Mouse (Mus musculus) fat pad, adult 2 months (tissue): ENCODE results near the gene Rhox6.
"Not testable (repeated sequence)": the region's sequence is repeated elsewhere in the genome, so short reads cannot be mapped to it uniquely, and the experiment has no call there.

ENCODE experiments used
- DNase-seq: peaks from one replicate; pipeline ENCODE4 v3.0.0-alpha.2; 2011; ENCODE audit warnings: low read depth, low spot score; ENCODE audit errors: extremely low read depth

Gene Rhox6

DNA sequence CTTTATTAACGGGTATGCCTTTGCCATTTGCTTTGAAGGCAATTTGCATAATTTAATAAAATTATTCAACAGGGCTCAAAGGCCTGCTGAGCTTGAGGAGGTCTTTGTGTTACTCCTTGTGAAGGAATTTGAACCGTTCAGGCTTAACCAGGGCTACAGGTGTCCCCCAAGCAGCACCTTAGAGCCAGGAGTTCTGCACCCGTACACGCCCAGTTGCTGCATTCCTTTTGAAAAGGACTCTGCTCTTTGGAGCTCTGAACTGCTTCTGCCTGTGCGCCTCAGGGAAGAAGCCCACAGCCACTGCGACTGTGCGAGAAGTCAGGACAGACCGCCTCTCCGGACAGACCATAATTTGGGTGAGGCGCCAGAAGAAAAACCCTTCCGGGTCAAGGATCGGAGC lies at the start of gene Rhox6:
TSS of gene Rhox6 (plus strand) at position 301 of the 400 bp plus-strand sequence.
- not testable (repeated sequence) for DNase-seq

DNA sequence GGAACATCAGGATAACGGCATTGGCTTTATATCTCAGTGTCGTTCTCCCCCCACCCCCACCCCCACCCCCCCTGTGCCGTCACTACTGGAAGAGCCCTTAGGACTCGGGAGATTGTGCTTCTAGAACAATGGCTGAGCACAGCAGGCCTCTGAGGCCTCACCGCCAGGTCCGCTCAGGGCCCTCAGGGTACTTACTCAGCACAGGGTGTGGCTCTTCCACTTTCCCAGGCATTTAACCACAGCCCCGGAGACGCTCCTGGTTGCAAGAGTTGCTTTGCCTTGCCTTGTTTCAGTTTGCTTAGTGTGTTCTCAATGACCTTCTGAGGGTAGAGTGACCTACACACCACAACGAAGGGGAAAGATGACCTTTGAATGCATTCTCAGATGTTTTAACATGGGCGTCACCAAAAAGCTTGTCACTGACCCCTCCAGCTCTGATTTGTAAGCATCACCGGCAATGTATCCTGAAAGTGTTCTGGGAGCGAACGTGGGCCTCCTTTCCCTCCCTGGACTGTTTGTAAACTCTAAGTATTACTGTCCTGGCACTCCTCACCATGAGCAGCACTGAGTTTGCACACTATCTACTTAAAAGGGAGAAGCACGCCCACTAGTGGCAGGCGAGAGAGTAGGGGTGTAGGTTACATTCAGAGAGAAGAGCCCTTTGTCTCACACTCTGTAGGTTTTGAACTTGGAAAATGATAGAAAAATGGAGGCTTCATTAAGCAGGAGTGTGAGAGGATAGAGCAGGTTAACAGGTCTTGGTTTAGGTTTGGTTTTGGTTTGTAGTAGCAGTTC lies 19.2 kb upstream of the Rhox6 start:
- no peak for DNase-seq

DNA sequence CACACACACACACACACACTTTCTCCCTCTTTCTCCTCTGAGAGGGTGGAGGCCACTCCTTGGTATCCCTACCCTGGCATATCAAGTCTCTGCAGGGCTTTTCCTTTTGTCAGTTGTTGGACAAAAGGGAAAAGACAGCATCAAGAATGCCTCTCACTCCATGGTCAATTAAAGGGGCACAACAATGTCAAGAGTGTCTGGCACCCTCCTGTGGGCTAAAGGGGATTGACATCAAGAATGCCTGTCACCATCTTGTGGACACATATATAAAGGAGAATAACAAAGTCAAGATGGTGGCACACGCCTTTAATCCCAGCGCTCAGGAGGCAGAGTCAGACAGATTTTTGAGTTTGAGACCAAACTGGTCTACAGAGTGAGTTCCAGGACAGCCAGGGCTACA lies 17.3 kb upstream of the Rhox6 start:
- DNase-seq = no peak

DNA sequence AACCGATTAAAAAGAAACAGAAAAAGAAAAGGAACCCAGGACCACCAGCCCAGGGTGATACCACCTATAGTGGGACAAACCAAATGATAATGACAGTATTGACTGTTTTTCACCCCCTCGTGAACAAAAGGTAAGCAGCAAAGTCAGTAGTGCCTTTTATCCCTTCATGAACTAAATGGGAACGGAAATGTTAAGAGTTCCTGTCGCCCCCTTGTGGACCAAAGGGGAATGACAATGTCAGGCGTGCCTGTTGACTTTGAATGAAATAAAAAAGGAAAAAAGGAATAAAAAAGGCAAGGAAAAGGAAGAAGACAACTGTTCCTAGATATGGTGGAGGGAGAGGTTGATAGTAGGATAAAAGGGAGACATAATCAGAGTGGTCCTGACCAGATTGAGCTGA lies 15.5 kb upstream of the Rhox6 start:
- DNase-seq = no peak

DNA sequence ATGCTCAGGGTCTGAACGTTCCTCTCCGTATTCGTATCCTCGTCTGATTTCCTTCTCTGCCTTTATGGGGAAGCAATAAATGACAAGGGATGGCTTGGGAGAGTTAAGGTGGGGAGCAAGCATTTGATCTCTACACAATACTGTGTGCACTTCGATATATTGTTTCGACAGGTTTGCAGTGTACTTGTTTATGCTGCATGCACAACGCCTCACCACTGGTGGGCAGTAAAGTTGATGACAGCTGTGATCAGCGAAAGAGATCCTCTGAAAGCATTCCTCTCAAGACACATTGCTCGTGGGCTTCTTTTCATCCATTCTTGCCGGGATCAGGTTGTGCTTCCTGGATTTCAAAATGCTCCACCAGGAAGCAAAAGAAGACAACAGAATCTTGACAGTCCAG lies 11.0 kb upstream of the Rhox6 start:
- no peak for DNase-seq

DNA sequence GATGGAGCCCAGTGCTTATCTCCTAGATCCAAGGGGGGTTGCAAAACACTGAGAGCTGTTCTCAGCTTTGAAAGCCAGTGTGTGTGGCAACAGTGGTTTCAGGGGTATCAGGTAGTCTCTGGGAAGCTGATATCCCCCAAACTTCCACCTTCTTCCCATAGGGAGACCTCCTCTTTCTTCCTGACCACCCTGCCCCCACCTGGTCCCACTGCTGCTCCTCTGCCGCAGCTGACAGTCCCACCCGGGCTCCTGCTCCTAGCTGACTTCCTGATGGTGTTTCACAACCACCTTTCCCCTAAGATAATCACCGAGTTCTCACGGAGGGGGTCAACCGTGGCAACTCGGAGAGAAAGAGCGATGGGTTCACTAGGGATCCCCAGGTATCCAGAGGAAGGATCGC lies 4.7 kb downstream of the Rhox6 start, which contains the start of gene Rhox7a:
TSS of gene Rhox7a (plus strand) at position 301 of the 400 bp plus-strand sequence.
- DNase-seq = not testable (repeated sequence)

DNA sequence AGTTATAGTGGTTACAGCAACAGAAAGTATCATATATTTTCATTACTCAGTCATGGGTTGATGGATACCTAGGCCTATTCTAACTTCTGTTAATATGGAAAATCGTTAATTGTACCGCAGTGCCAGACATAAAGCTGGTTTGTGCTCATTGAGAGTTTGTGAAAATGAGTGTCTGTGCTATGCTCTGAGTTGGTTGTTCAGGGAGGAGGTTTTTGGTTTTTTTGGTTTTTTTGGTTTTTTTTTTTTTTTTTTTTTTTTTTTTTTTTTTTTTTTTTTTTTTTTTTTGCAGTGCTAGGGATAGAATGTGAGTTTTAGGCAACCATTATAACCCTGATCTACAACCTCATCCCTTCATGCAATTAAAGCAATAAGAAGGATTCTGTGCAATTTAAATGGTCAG lies 44.9 kb downstream of the Rhox6 start:
- DNase-seq = no peak

DNA sequence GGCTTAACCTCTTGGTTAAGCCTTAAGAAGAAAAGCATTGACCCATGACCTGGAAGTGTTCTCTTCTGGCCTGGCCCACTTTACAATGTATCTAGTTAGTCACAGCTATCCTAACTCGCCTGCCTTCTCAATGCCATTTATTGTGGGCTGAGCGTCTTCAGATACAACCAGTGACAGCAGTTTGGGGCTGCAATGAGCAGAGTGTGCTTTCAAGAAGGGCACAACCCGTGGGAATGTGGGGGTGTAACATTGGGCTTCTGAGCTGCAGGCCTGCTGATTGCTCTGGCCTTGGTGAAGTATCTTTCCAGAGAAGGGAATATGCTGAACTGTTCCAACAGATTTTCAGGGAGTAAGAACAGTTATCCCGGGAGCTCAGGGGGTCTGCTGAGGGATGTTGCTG lies 52.1 kb downstream of the Rhox6 start, which contains the start of gene Rhox8:
TSS of gene Rhox8 (minus strand) at position 101 of the 400 bp plus-strand sequence.
- DNase-seq = no peak
